Mouse (Mus musculus): ENCODE measurements around the gene Gtpbp3.

The Gtpbp3 gene

DNA sequence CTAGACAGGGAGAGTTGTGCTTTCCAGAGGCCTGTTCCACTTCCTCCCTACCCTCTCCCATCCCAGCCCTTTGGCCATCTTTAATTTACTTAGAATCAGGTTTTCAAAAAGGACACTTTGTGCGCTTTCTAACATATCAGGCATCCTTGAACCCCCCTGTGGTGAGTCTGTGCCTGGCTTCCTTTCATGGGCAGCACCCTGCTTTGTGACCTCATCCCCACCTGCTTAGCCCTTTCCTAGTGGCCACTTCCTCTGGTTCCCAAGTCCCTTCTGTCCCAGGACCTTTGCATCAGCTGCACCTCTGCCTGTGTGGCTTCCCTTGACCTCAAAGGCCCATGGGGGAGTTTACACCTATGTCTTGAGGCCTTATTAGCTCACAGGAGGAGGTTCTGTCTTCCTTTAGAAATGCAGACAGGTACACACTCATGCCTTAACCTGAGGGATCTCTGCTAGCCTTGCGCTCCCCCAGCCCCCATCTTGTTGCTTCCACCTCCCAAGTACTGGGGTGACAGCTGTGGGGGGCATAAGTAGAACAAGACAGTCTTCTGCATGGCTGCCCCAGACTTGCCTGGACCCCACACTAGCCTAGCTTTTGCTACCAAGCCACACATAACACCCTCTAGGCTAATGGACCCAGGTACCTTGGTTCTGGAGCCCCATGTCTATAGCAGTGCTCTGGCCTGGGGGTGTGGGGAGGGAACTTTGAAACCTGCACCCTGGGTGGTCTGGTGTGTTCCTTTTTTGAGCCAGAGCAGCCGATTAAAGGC, 17.6 kb upstream of the Gtpbp3 start:
- no peak for DNase-seq (ENCODE audit: low spot score)

DNA sequence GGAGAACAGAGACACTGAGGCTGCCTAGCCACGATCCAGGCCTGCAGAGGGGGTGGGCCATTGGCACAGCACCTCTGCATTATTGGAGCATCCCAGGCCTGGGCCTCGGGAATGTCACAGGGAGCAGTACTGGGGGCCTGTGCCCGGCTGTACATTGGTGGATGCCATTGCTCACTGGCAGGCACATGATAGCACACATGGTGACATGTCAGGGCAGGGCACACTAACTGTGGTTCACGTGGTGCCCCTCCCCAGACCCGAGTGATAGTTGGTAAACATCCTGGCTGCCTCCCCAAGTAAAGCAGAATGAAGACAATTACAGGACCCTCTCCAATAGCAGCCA, 17.0 kb upstream of the Gtpbp3 start:
- DNase-seq (ENCODE audit: low spot score): no peak

DNA sequence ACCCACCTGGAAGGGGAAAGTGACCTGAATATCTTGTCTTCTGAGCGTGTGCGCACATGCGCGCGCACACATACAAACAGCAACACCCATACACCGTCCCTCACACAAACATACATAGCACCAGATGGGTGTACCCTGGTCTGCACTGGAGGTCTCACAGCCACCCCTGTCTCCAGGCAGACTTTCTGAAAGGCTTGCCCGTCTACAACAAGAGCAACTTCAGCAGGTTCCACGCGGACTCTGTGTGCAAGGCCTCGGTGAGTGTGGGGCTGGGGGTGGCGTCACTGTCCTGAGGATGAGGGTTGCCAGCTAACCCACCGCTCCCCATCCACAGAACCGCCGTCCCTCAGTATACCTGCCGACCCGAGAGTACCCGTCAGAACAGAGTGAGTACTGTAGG, 16.0 kb upstream of the Gtpbp3 start:
- DNase-seq (ENCODE audit: low spot score): peak; percentile 43

DNA sequence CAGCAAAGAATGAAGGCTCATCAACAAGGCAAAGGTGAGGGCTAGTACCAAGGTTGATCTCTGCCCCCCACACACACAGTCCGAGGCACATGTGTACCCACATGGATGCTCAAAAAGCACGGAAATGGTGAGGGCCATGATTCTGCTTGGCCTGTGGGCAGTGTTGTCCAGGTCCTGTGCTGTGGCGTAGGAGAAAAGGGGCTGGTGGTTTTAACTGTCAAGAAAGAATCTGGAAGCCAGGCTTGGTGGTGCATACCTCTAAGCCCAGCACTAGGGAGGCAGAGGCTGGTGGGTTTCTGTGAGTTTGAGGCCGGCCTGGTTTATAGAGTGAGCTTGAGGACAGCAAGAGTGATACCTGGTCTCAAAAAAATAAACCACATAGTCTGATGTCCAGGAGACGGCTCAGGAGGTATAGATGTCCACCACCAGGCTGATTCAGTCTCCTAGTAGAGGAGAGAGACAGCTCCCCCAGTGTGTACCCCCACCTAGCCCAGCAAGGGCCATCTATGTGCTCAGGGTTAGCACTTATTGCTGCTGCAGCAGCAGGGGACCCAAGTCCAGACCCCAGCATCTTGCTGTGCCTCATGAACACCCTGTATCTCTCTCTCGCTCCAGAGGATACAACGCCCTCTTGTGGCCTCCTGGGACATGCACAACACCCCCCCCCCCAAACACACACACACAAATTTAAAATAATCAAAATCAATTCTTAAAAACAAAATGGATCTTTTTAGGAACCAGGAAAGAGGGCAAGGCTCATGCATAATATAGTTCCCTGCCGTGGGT, 15.1 kb upstream of the Gtpbp3 start:
- peak; percentile 49 for DNase-seq (ENCODE audit: low spot score)

DNA sequence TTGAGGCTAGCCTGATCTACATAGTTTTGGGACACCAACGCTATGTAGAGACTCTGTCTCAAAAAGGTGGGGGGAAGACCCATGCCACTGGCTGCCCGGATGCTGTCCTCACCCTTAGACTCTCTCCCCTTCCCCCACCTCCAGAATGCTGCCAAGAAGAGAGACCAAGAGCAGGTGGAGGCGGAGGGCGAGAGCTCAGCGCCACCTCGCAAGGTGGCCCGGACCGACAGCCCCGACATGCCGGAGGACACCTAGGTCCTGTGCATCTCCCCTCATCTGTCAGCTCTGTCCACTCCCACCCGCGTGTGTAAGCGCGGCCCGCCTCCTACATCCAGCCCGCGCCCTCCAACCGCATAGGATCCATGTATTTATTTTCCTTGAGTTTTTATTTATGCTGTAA, 13.6 kb upstream of the Gtpbp3 start:
- DNase-seq (ENCODE audit: low spot score): no peak

DNA sequence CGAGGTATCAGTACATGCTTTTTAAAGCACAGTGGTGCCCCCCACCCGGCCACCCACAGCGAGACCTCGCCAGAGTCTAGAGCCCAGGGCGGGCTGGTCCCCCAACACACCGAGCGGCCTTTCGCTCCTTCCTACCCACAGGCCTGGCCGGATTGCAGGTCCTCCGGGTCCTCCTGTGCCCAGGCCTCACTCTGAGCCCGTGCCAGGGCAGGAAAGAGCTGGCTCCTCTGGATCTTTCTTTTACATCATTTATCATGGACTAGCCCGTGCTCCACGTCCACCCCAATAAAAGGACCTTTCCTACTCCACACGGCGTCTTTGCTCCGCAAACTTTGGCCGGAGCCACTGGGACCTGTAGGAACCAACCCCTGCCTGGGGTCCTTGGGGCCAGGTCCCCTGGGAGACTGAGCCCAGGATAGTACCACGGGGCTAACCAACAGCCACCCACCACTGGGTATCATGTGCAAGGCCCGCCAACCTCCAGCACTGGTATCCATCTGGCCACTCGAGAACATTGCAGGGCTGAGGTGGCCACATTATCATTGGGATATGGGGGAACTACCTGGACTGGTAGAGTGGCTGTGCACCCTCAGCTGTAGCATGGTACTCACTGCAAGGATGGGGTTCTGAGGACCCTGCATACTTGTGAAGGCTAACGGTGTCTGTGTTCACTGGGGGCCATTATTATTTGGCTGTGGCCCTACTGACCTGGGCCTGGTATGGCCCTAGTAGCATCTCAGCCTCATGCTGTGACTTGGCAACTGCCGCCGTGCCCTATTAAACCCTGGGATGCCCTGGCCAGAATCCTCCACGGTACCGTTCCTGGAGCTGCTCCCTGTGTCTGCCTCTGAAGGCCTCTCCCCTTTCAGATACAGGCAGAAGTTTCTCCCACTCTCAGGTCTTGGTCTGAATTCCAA, 12.9 kb upstream of the Gtpbp3 start:
- DNase-seq (ENCODE audit: low spot score): peak; percentile 45

DNA sequence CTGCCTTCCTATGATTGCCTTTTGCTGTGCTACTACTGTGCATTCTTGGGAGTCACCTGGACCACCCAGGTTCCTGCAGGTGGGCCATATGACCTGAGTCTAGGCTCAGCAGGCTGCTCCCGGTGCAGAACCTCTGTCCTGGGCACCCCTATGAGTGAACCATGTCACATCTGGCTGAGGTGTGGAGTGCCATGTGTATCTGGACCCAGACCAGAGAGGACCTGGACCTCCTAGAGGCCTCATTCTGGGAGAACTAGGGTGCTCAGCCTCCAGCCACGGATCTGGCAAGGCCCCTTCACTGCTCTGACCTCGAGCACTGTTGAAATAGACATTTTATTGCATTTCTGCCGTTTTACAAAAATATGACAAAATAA, 12.2 kb upstream of the Gtpbp3 start:
- no peak for DNase-seq (ENCODE audit: low spot score)

DNA sequence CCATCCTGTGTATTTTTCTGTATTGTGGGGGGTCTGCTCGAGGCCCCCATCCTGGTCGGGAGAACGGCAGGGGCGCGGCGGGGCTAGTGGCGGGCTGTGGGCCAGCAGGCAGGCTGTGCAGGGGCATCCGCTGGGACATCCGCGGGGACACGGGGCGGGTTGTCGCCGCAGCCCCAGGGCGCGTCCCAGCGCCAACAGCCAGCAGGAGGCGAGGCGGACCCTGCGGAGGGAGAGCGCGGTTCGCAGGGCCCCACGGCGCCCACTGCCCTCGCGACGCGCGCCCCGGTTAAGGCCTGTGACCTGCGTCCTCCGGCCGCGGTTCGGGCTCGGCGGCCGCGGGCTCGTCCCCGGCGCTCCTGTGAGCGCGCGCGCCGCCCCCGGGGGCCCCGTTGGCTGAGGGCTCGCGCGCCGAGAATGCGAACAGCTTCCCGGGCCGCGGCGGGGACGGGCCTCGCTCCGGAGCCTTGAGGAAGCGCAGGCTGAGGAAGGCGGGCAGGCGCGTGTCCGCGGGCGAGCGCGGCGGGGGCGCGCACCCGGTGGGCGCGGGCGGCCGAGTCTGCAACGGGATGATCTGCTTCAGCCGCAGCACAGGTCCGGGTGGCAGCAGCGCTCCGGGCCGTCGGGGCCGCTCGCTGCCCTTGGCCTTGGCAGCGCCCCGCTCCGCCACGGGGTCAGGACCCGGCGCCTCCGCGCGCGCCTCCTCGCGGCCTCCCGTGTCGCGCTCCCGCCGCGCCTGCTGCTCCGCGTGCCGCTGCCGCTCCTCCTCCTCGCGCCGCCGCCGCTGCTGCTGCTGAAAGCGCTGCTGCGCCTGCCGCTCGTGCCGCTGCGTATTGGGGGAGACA, 11.6 kb upstream of the Gtpbp3 start:
- DNase-seq (ENCODE audit: low spot score): peak; percentile 86

DNA sequence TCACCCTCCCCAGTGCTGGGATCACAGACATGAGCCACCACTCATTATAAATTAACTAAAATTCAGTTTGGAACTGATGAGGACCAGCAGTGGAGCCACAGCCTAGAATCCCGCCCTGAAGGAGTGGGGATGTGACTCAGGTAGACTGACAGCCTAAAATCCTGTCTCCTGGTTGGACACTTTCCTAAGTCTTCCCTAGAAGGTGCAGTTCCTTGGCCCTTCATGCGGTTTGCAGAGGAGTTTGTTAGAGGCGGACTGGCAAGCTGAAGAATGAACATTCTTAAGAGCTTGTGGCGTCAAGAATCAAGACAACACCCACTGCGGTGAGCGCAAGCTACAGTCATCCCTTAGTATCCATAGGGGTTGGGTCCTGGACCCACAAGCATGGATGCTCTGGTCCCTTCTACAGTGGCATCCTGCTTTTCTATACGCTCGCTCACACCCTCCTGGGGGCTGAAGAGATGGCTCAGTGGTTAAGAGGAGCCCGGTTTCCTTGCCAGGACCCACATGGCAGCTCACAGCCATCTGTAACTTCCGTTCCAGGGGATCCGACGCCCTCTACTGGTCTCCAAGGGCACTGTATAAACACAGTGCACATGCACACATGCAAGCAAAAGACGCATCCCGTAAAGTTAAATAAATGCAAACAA, 10.6 kb upstream of the Gtpbp3 start:
- no peak for DNase-seq (ENCODE audit: low spot score)

DNA sequence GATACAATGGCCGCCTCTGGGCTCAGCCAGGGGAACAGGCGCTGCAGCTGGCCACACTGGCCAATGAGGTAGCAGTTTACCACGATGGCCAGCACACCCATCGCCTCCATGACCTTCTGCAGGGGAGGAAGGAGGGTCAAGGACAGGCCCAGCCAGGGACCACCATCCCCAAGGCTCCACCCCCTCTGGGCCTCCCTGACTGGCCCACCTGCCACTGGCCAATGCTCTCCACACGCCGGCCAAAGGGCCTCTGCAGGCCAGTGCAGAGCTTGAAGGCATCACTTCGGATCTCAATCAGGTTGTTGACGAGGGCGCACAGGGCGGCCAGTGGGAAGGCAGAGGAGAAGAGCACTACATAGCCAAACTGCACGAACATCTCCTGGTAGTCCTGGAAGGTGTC, 9.0 kb upstream of the Gtpbp3 start:
- DNase-seq (ENCODE audit: low spot score): no peak

DNA sequence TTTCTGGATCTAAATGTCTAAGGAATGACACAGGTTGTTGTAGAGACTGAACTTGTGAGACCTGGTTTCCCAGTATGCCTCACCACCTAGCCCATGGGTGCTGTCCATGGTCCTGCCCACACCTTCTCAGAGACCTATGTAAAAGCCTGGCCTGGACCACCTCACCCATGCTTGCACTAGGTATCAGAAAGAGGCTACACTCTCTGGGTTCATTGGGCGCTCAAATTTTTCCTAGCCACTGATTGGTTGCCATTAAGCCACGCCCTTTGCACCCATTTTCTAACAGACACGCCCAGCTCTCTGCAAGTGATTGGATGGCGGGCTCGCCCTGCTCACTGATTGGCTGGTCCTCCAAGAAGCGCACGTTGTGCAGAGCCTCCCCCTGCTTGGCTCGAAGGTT, 4.0 kb upstream of the Gtpbp3 start:
- peak; percentile 79 for DNase-seq (ENCODE audit: low spot score)

DNA sequence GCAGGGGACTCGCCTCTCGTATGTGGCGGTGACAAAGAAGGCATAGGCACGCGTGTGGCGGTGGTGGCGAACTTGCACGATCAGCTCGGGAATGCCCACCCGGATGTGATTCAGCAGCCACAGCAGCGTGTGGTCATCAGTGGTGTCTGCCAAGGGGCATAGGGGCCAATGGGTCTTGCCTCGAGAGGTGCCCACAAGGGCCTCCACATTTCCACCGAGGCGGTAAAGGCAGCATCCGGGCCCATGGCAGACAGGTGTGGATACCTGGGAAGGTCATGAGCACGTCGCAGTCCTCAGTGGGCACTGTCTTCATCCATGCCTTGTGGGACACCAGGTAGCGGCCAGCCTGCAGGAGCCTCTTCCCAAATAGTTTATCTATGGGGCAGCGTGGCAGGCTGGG, 3.2 kb upstream of the Gtpbp3 start:
- no peak for DNase-seq (ENCODE audit: low spot score)

DNA sequence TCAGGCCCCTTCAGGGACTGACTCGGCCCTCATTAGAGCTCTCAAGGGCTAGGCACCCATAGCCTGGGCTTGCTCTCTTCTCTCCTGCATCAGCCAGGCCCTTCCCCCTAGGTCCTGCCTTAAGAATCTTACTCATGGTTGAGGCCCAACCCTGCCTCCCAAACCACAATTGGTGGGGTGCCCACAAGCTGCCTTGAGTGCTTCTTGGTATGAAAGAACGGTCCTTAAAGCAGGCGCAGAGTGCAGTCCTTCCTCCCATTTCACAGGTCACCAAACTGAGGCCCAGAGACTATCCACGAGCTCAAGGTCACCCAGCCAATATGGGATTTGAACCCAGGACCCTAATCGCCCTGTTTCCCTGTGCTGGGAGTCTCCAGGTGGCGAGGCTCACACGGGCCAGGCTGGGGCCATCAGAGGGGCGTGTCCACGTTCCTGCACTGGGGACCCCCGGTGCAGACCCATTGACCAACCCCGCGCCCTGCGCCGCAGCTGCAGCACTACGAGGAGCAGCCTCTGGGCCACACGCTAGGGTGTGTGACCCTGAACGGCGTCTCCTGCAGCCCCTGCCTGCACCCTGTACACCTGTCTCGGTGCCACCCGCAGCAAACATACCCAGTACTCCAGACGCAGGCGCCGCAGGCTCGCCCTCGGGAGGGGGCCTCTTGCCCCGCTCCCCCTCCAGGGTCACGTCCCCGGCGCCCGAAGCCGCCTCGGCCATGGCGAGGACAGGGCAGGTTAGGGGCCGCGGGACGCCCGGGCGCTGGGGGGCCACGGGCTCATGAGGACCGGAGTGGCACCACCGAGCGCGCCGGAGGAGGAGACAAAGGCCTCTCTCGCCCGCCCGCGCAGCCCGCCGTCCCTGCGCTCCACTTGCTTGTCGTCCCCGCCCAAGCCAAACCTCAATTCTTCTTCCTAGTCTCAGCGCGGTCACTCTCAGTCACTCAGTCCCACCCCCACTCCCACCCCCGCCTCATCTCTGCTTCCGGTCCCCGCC, 2.5 kb upstream of the Gtpbp3 start, which contains the start of gene Ano8:
Ano8 (minus strand) TSS at position 822 of the 994 bp plus-strand sequence.
- peak; percentile 85 for DNase-seq (ENCODE audit: low spot score)

DNA sequence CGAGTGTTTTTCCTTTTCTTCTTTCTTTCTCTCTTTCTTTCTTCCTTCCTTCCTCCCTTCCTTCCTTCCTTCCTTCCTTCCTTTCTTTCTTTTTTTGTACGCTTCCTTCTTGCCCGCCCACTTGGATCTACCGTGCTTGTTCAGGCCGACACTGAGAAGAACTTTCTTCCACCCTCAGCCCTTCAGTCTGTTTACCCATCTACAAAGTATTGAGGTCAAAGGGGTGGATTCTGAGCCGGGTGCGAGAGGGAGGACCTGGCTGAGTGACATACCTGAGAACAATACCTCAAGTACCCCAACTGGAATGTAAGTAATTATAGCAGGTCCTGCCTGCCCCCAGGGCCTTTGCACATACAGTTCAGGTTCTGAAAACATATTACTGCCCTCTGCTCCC, 1.8 kb upstream of the Gtpbp3 start:
- DNase-seq (ENCODE audit: low spot score): no peak

DNA sequence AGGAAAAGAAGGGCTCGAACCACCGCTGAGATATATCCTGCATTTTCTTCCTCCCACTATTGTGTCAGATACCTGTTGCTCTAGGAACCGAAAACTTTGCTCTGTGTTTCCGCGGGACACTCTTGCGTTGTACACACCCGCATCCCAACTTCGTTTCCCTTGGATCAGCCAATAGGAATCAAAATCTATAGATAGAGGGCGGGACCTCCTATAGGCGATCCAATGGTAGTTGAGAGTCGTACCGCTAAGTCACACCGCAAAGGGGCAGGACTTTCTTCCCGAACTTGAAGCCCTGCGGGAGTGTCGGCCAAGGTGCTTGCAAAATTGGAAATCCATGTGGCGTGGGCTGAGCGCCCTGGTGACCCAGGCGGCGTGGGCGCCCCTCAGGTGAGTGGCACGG, 551 bp downstream of the Gtpbp3 start:
- DNase-seq (ENCODE audit: low spot score): peak; percentile 86

DNA sequence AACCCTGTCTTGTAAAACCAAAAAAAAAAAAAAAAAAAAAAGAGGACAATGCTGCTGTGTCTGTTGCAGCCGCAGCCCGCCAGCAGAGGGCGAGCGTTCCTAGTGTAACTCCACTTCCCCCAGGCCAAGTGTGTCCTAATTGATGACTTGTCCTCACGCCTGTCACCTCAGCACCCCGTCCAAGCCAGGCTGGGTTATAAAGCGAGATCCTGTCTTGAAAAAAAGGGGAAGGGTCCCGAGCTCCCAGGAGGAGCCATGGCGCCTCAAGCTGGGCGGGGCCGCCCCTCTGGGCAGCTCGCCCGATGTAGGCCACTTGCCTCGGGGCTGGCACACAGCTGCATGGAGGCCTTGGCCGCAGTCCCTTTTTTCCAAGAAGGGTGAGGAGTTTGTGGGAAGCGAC, 7.1 kb downstream of the Gtpbp3 start:
- DNase-seq (ENCODE audit: low spot score): peak; percentile 90

DNA sequence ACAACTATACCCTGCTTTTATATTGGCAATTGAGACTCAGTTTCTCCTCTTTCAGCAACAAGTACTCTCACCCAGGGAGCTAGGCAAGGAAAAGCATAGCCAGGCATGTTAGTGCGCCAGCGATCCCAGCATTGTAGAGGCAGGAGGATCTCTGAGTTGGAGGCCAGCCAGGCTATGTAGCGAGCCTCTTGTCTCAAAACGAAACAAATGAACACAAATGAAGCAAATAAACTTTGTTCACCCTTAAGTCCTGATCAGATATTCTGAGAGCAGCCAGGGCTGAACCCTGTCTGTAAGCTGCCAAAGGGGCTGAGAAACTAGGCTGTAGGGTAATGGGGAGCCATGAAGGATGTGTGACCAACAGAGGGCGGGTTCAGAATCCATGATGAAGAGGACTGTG, 7.9 kb downstream of the Gtpbp3 start:
- DNase-seq (ENCODE audit: low spot score): no peak

DNA sequence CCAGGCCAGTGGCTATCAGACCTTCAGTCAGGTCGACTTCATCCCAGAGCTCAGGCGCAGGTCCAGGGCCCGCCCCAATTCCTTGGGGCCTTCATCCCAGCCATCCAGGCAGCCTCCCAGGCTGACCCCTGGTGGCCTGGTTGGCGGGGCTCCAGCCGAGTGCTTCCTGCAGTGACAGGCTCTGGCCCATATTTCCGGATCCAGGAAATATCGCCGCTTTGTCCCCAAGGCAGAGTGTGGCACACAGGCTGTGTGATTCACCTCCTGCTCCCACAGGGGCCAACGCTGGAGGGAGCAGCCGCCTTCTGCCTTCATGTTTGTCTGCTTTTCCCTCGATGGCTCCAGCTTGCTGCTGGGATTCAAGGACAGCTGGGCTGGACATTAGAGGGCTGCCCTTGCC, 8.6 kb downstream of the Gtpbp3 start:
- peak; percentile 91 for DNase-seq (ENCODE audit: low spot score)

DNA sequence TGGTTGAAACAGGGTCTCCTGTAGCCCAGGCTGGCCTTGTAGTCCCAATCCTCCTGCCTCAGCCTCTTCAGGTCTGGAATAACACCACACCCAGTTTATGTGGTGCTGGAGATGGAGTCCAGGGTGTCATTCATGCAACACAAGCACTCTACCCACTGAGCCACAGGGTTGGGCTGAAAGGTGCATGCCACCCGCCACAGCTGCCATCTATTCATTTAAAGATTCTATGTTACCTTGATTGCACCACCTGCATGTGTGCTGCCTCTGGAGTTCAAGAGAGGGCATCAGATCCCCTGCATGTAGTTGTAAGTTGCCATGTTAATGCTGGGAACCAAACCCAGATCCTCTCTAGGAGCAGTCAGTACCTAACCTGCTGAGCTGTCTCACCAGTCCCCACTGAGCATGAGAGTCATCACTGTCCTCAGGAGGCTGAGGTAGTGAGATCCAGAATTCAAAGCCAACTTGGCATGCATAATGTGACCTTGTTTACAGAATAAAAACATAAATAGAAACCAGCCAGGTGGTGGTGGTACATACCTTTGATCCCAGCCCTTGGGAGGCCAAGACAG, 9.3 kb downstream of the Gtpbp3 start:
- no peak for DNase-seq (ENCODE audit: low spot score)
